Mouse (Mus musculus) E14TG2a.4 (cell line): ENCODE data around the gene Whrn.

Experiments used
- CTCF ChIP-seq: conservative IDR thresholded peaks from 2 replicates; pipeline ENCODE4 v1.5.1; 2014; ENCODE audit warnings: low read length
- NANOG ChIP-seq: IDR thresholded peaks from 2 replicates; pipeline ENCODE4 v1.6.1; 2014; ENCODE audit warnings: borderline replicate concordance, low read length, mixed read lengths
- POU5F1 ChIP-seq: IDR thresholded peaks from 2 replicates; pipeline ENCODE4 v1.6.1; 2014; ENCODE audit warnings: low read length, borderline replicate concordance

DNA sequence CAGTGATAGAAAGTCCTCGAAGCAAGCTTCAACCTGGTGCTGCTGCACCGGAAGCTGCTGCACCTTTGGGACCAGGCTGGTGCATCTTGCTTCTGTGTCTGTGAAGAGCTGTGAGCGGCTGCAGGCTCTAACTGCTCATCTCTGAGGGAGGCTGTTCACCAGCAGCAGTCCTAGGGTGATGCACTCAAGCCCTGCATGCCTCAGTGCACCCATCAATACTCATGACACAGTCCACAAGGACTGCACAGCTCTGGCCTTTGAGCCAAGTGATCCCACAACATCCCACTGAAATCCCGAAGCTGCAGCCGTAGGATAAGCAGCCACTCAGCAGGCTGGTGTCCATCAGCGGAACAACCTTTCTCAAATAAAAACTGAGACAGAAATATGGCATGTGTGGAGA lies 29.6 kb downstream of the Whrn start:
- TF ChIP-seq NANOG (no peak), CTCF (no peak), POU5F1 (no peak)
